Mouse (Mus musculus): ENCODE data around the gene Entpd7.

DNA sequence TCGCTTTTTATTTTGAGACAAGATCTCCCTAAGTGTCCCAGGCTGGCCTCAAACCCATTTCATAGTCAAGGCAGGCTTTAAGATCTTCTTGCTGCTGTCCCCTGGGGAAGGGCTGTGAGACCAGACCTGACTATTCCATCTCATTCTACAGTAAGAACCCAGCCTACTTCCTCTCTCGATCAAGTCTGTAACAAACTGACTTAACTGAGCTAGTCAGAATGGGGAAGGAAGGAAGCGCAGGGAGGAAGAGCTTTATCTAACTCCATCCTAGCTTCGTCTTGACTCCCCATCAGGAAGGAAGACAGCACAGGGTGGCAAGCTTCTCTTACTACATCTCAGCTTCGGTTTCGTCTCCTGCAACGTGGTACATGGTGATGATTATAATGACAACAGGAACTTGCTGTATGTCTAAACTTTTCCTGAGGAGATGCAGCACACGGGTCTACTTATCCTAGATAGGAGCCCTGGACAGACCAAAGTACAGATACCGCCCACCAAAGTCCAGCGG, 9.9 kb upstream of the Entpd7 start:
- TF ChIP-seq CTCF (IDR thresholded peaks at IDR 0.05; ENCODE audit: low read depth) (no peak), EP300 (IDR thresholded peaks at IDR 0.05; ENCODE audit: low read depth) (no peak)

All from heart, postnatal 0 days (tissue).